Mouse (Mus musculus) G1E (cell line): ENCODE data around the gene Sik3. TPM values are rescaled to one million over a fixed set of nuclear protein-coding genes. Genes with fewer than 3 reads are reported as not detected.

Experiments
- ATAC-seq: 2 replicates; pipeline ENCODE4 v1.8.0; 2016; ENCODE audit warnings: mild to moderate bottlenecking; ENCODE audit not compliant: insufficient number of reproducible peaks, poor library complexity, low FRiP score, severe bottlenecking; ENCODE audit errors: extremely low read depth
- DNase-seq: peaks from one replicate; pipeline ENCODE4 v3.0.0; 2012; ENCODE audit warnings: low spot score
- H3K27me3 ChIP-seq: 2 replicates; pipeline ENCODE4 v1.6.1; 2012; ENCODE audit warnings: mild to moderate bottlenecking, low read length, inconsistent platforms; ENCODE audit not compliant: insufficient read depth
- H3K36me3 ChIP-seq: replicated peaks from 2 replicates; pipeline ENCODE3; 2012; ENCODE audit warnings: mild to moderate bottlenecking, inconsistent platforms
- H3K4me1 ChIP-seq: 2 replicates; pipeline ENCODE4 v1.6.1; 2012; ENCODE audit warnings: low read depth, low read length, inconsistent platforms, mixed read lengths; ENCODE audit not compliant: insufficient read depth
- H3K4me3 ChIP-seq: 2 replicates; pipeline ENCODE4 v1.5.1; 2012; ENCODE audit warnings: low read depth, mild to moderate bottlenecking, inconsistent platforms, low read length, moderate library complexity, mixed read lengths
- H3K9me3 ChIP-seq: replicated peaks from 2 replicates; pipeline ENCODE4 v1.6.1; 2012; ENCODE audit warnings: inconsistent platforms
- CTCF ChIP-seq: IDR thresholded peaks from 2 replicates; pipeline ENCODE4 v1.5.1; 2012; ENCODE audit warnings: low read depth, low read length, inconsistent platforms, mixed read lengths
- GATA1 ChIP-seq: IDR thresholded peaks from 2 replicates; pipeline ENCODE4 v1.6.1; 2012; ENCODE audit warnings: borderline replicate concordance, low read length, inconsistent platforms, mixed read lengths
- GATA2 ChIP-seq: IDR thresholded peaks from 2 replicates; pipeline ENCODE4 v1.6.1; 2012; ENCODE audit warnings: low read depth, low read length, inconsistent platforms, borderline replicate concordance
- POLR2AphosphoS5 ChIP-seq: IDR thresholded peaks from 2 replicates; pipeline ENCODE4 v1.6.1; 2012; ENCODE audit warnings: low read depth, low read length, inconsistent platforms; ENCODE audit not compliant: insufficient replicate concordance
- TAL1 ChIP-seq: conservative IDR thresholded peaks from 2 replicates; pipeline ENCODE4 v1.6.1; 2012; ENCODE audit warnings: low read depth, low read length, inconsistent platforms, mixed read lengths
- polyA plus RNA-seq: library from polyadenylated mRNA; stranded (reverse); fragments of >175 nt; gene quantifications from 2 replicates; pipeline ENCODE4 v1.2.3, GENCODE M21; 2012
- total RNA-seq, 2 experiments: library from RNA; stranded (forward) in 1 of 2; stranded (reverse) in 1 of 2; fragments of 200-1000 nt in 1 of 2; fragments of >200 nt in 1 of 2; fragmentation: Nextera tagmentation in 1 of 2; gene quantifications; 2 replicates each; pipeline ENCODE4 v1.2.3; 2014 to 2017

The Sik3 gene
- total and polyA plus RNA-seq, 3 experiments, result 30.5 to 99.0 (median 49.1) TPM

- ATAC-seq (peak; percentile 68), DNase-seq (peak; percentile 28)
- no peaks in the 10 kb centered on the region for H3K27me3 ChIP-seq
- H3K36me3 ChIP-seq, result peaks cover 55% of the 10 kb centered on the region
- peaks cover 4% of the 10 kb centered on the region for H3K9me3 ChIP-seq
- TF ChIP-seq POLR2AphosphoS5, result no peak
- H3K4me3 ChIP-seq, result no peak overlapping the region; the same call in 1 of the 2 replicates
- peaks cover 54% of the 10 kb centered on the region for H3K4me1 ChIP-seq
Measured at GRCm38 (mm10) chr9:46119943-46120441, 107.4 kb downstream of the Sik3 start.

GRCm38 (mm10) chr9:46120468-46121253, 108.0 kb downstream of the Sik3 start:
- peaks cover 54% of the 10 kb centered on the region for H3K36me3 ChIP-seq
- H3K4me1 ChIP-seq, result peaks cover 48% of the 10 kb centered on the region
- peaks cover 4% of the 10 kb centered on the region for H3K9me3 ChIP-seq
- ATAC-seq, result no peak
- H3K4me3 ChIP-seq, result no peak overlapping the region
- H3K27me3 ChIP-seq, result no peaks in the 10 kb centered on the region
- TF ChIP-seq CTCF, result no peak
- TF ChIP-seq GATA1, result no peak
- no peak for TF ChIP-seq POLR2AphosphoS5
- no peak for TF ChIP-seq GATA2
- no peak for TF ChIP-seq TAL1
- no peak for DNase-seq

GRCm38 (mm10) chr9:46121486-46121885, 108.9 kb downstream of the Sik3 start:
- peaks cover 55% of the 10 kb centered on the region for H3K36me3 ChIP-seq
- ATAC-seq, result no peak

DNA sequence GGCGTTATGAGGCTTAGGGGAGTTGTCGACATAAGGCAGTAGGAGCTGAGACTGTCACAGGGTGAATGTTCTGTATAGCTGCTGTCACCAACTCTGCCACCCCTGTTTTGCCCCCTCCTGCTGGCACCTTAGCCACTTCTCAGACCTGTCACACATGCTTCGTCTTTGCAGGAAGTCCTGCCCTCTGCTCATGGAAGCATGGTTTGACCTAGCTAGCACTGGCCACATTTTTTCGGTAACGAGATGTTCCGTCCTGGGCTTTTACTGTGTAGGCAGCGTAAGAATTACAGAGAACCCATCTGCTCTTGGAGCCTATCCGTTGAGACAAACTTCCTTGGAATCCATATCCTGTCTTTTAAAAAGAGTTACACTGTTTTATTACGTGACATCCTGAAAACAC, 110.1 kb downstream of the Sik3 start:
- peaks cover 4% of the 10 kb centered on the region for H3K9me3 ChIP-seq
- TF ChIP-seq GATA2, result no peak
- TF ChIP-seq GATA1, result no peak
- TF ChIP-seq POLR2AphosphoS5, result no peak
- no peak for TF ChIP-seq CTCF
- TF ChIP-seq TAL1, result no peak
- H3K36me3 ChIP-seq, result peaks cover 64% of the 10 kb centered on the region
- H3K4me1 ChIP-seq, result peaks cover 38% of the 10 kb centered on the region
- no peak for DNase-seq
- H3K4me3 ChIP-seq, result no peak overlapping the region
- ATAC-seq, result no peak
- no peaks in the 10 kb centered on the region for H3K27me3 ChIP-seq

More at GRCm38 (mm10) chr9:46121486-46121885, 108.9 kb downstream of the Sik3 start:
- H3K9me3 ChIP-seq, result peaks cover 4% of the 10 kb centered on the region
- peaks cover 44% of the 10 kb centered on the region for H3K4me1 ChIP-seq
- TF ChIP-seq GATA1, result no peak
- no peak for TF ChIP-seq TAL1
- no peak for TF ChIP-seq GATA2
- no peak for TF ChIP-seq POLR2AphosphoS5
- no peak for TF ChIP-seq CTCF
- no peak overlapping the region for H3K4me3 ChIP-seq
- no peaks in the 10 kb centered on the region for H3K27me3 ChIP-seq
- DNase-seq, result no peak

GRCm38 (mm10) chr9:46126295-46126694, 113.7 kb downstream of the Sik3 start:
- H3K9me3 ChIP-seq, result no peaks in the 10 kb centered on the region
- DNase-seq, result no peak
- no peak overlapping the region for H3K4me3 ChIP-seq
- H3K4me1 ChIP-seq, result peaks cover 14% of the 10 kb centered on the region
- no peak for TF ChIP-seq CTCF
- TF ChIP-seq POLR2AphosphoS5, result no peak
- TF ChIP-seq GATA1, result no peak
- TF ChIP-seq TAL1, result no peak
- no peak for TF ChIP-seq GATA2
- H3K27me3 ChIP-seq, result no peaks in the 10 kb centered on the region
- H3K36me3 ChIP-seq, result peaks cover 83% of the 10 kb centered on the region
- ATAC-seq, result no peak

DNA sequence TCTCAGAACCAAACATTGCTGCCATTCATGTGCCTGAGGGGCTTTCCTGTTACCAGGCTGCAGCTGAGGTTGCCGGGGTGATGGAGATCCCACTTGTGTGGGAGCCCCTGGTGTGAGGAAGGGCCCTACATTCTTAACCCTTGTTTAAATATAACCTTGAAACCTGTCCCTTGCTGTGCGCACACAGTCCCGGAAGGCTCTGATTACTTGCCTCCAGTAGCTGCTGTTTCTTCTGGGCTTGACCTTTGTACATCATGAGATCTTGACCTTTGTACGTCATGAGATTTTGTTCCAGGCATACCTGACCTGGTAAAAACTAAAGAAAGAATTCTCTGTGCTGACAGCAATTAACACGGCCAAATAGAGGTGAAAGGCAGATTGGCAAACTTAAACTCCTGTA, 114.7 kb downstream of the Sik3 start:
- no peaks in the 10 kb centered on the region for H3K27me3 ChIP-seq
- no peak for TF ChIP-seq GATA1
- TF ChIP-seq POLR2AphosphoS5, result no peak
- no peak for TF ChIP-seq TAL1
- no peak for TF ChIP-seq GATA2
- TF ChIP-seq CTCF, result no peak
- DNase-seq, result no peak
- H3K4me1 ChIP-seq, result peaks cover 8% of the 10 kb centered on the region
- no peak overlapping the region for H3K4me3 ChIP-seq
- no peaks in the 10 kb centered on the region for H3K9me3 ChIP-seq
- peaks cover 85% of the 10 kb centered on the region for H3K36me3 ChIP-seq
- ATAC-seq, result no peak
